Mouse (Mus musculus) cerebellum, postnatal 14 days (tissue): Measurements from ENCODE around the gene Rnf26.

Source experiments
- DNase-seq, 2 experiments: peaks; one replicate each; pipeline ENCODE4 v3.0.0; 2021; ENCODE audit warnings: mixed read lengths in 2 of 2

Gene Rnf26

GRCm38 (mm10) chr9:44113105-44113789 lies at the start of gene Rnf26, which contains the start of gene Gm49380:
Gene Rnf26, minus strand, starts transcription at chr9:44113517.
Gene Gm49380, minus strand, starts transcription at chr9:44113500.
- peak; percentile 98 to 99 for DNase-seq

GRCm38 (mm10) chr9:44159886-44160285 lies 46.6 kb upstream of the Rnf26 start:
- DNase-seq, result no peak

- peak in 1 of 2 experiments; percentile 31 for DNase-seq
Measured at GRCm38 (mm10) chr9:44147290-44147689, 34.0 kb upstream of the Rnf26 start.

GRCm38 (mm10) chr9:44144718-44145060 lies 31.4 kb upstream of the Rnf26 start:
- DNase-seq, result peak; percentile 73 to 82

GRCm38 (mm10) chr9:44144023-44144717 lies 30.9 kb upstream of the Rnf26 start:
- DNase-seq, result peak; percentile 24 to 63

GRCm38 (mm10) chr9:44143421-44143820 lies 30.1 kb upstream of the Rnf26 start:
- DNase-seq, result peak in 1 of 2 experiments; percentile 19

- peak in 1 of 2 experiments; percentile 13 for DNase-seq
Measured at GRCm38 (mm10) chr9:44141951-44142350, 28.6 kb upstream of the Rnf26 start.

GRCm38 (mm10) chr9:44137846-44138245 lies 24.5 kb upstream of the Rnf26 start:
- no peak for DNase-seq

GRCm38 (mm10) chr9:44135731-44136411 lies 22.6 kb upstream of the Rnf26 start:
- peak; percentile 57 for DNase-seq

- peak; percentile 75 to 77 for DNase-seq
Measured at GRCm38 (mm10) chr9:44134851-44135730, 21.8 kb upstream of the Rnf26 start.

GRCm38 (mm10) chr9:44134101-44134850 lies 21.0 kb upstream of the Rnf26 start, which contains the start of gene Mcam:
Gene Mcam, plus strand, starts transcription at chr9:44134469.
- DNase-seq, result peak; percentile 90 to 92

- no peak for DNase-seq
Measured at GRCm38 (mm10) chr9:44133287-44133686, 20.0 kb upstream of the Rnf26 start.

- no peak for DNase-seq
Measured at GRCm38 (mm10) chr9:44132200-44132599, 18.9 kb upstream of the Rnf26 start.

GRCm38 (mm10) chr9:44131276-44131590 lies 17.9 kb upstream of the Rnf26 start:
- no peak for DNase-seq

GRCm38 (mm10) chr9:44130581-44131275 lies 17.4 kb upstream of the Rnf26 start:
- DNase-seq, result peak in 1 of 2 experiments; percentile 18

- peak in 1 of 2 experiments; percentile 29 for DNase-seq
Measured at GRCm38 (mm10) chr9:44130034-44130433, 16.7 kb upstream of the Rnf26 start.

- no peak for DNase-seq
Measured at GRCm38 (mm10) chr9:44129633-44130032, 16.3 kb upstream of the Rnf26 start.

GRCm38 (mm10) chr9:44127351-44127801 lies 14.1 kb upstream of the Rnf26 start:
- peak in 1 of 2 experiments; percentile 14 for DNase-seq

GRCm38 (mm10) chr9:44126746-44127145 lies 13.4 kb upstream of the Rnf26 start:
- DNase-seq, result peak in 1 of 2 experiments; percentile 4

- peak; percentile 93 to 94 for DNase-seq
Measured at GRCm38 (mm10) chr9:44125546-44126428, 12.5 kb upstream of the Rnf26 start.
